Mouse (Mus musculus) kidney, postnatal 10 days (tissue): ENCODE data around the gene Prepl.

Experiments
- DNase-seq: peaks from one replicate; pipeline ENCODE4 v3.0.0; 2021; ENCODE audit warnings: mixed read lengths

Prepl gene

GRCm38 (mm10) chr17:85067331-85067730, 22.7 kb downstream of the Prepl start:
- DNase-seq: no peak

- DNase-seq: no peak
Measured at GRCm38 (mm10) chr17:85063560-85063959, 26.5 kb downstream of the Prepl start.

GRCm38 (mm10) chr17:85059136-85059535, 30.9 kb downstream of the Prepl start:
- no peak for DNase-seq

- DNase-seq: no peak
Measured at GRCm38 (mm10) chr17:85058276-85058675, 31.8 kb downstream of the Prepl start.

GRCm38 (mm10) chr17:85048379-85048778, 41.7 kb downstream of the Prepl start:
- DNase-seq: no peak

GRCm38 (mm10) chr17:85045160-85045559, 44.9 kb downstream of the Prepl start:
- peak; percentile 32 for DNase-seq

- peak; percentile 58 for DNase-seq
Measured at GRCm38 (mm10) chr17:85044466-85044865, 45.6 kb downstream of the Prepl start.

GRCm38 (mm10) chr17:85043404-85043816, 46.6 kb downstream of the Prepl start:
- peak; percentile 44 for DNase-seq

GRCm38 (mm10) chr17:85042419-85042818, 47.6 kb downstream of the Prepl start:
- DNase-seq: peak; percentile 60

GRCm38 (mm10) chr17:85040913-85041312, 49.1 kb downstream of the Prepl start:
- peak; percentile 64 for DNase-seq

- no peak for DNase-seq
Measured at GRCm38 (mm10) chr17:85038761-85039160, 51.3 kb downstream of the Prepl start.

GRCm38 (mm10) chr17:85038311-85038710, 51.7 kb downstream of the Prepl start:
- DNase-seq: no peak

- no peak for DNase-seq
Measured at GRCm38 (mm10) chr17:85037855-85038254, 52.2 kb downstream of the Prepl start.

- DNase-seq: no peak
Measured at GRCm38 (mm10) chr17:85034068-85034467, 56.0 kb downstream of the Prepl start.

- DNase-seq: no peak
Measured at GRCm38 (mm10) chr17:85033087-85033486, 57.0 kb downstream of the Prepl start.

GRCm38 (mm10) chr17:85030651-85031050, 59.4 kb downstream of the Prepl start:
- no peak for DNase-seq

GRCm38 (mm10) chr17:85028797-85029196, 61.2 kb downstream of the Prepl start:
- peak; percentile 26 for DNase-seq

- peak; percentile 32 for DNase-seq
Measured at GRCm38 (mm10) chr17:85028093-85028739, 61.8 kb downstream of the Prepl start, which contains the start of gene Slc3a1. Slc3a1 (plus strand) TSS chr17:85028376.

GRCm38 (mm10) chr17:85027247-85027646, 62.8 kb downstream of the Prepl start:
- peak; percentile 35 for DNase-seq

- DNase-seq: no peak
Measured at GRCm38 (mm10) chr17:85026436-85026835, 63.6 kb downstream of the Prepl start.

- no peak for DNase-seq
Measured at GRCm38 (mm10) chr17:85025151-85025550, 64.9 kb downstream of the Prepl start.

GRCm38 (mm10) chr17:85024237-85024636, 65.8 kb downstream of the Prepl start:
- DNase-seq: no peak

- peak; percentile 72 for DNase-seq
Measured at GRCm38 (mm10) chr17:85023247-85024167, 66.5 kb downstream of the Prepl start.

GRCm38 (mm10) chr17:85020343-85020742, 69.7 kb downstream of the Prepl start:
- DNase-seq: no peak
